Mouse (Mus musculus): ENCODE measurements at regions not wholly inside any gene's neighbourhood (a gene's known extent, or its start where the extent isn't known, plus 50 kb on each side); places are given as distances from the start of the nearest gene placed in this dataset.

DNA sequence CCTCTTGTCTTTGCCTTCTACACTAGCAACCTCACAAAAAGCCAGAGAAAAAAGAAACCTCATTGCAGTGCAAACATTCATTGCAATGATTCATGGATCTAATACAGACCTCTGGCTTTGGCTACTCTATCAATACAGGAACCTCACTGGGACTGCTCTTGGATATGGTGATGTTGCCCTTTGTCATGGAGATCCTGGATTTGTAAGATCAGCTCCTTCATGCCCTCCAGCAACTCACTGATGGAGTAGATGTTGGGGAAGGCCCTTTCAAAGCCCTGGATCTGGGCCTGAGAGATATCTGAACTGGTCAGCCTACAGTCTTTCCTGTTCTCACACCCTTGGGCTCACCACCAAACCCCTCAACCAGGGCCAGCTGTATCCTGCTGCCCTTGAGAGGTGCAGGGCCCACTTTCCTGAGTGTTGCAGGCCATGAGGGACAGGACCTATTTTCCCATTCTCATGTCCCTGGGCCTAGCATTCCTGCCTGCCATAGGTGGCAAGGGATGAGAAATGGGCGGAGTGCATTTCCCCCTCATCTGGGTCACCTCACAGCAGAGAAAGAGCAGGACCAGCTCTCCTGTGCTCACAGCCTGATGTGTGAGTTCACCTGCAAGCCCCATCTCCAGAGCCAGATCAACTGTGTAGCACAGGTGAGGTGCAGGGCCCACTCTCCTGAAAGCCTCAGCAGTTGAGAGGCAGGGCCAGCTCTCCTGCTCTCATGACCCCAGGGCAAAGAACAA, 218.1 kb downstream of the Antxr2 start:
- TF ChIP-seq CTCF (IDR thresholded peaks at IDR 0.05; ENCODE audit: low read depth) (no peak), EP300 (IDR thresholded peaks at IDR 0.05; ENCODE audit: low read depth) (no peak)

Measured in liver, embryonic 14.5 days (tissue).